Mouse (Mus musculus) testis, adult 2 months (tissue): Measurements from ENCODE around the gene Trim7.

ENCODE experiments used
- CTCF ChIP-seq: fragments of 200-500 bp; IDR thresholded peaks from 2 replicates; pipeline ENCODE4 v1.5.1; 2012; ENCODE audit warnings: low read depth, mild to moderate bottlenecking, inconsistent platforms, low read length, moderate library complexity; ENCODE audit not compliant: control insufficient read depth, insufficient read depth, insufficient replicate concordance
- POLR2A ChIP-seq: fragments of 200-500 bp; IDR thresholded peaks from 2 replicates; pipeline ENCODE4 v1.6.1; 2012; ENCODE audit warnings: low read depth, mild to moderate bottlenecking, inconsistent platforms, low read length, moderate library complexity; ENCODE audit not compliant: control insufficient read depth

DNA sequence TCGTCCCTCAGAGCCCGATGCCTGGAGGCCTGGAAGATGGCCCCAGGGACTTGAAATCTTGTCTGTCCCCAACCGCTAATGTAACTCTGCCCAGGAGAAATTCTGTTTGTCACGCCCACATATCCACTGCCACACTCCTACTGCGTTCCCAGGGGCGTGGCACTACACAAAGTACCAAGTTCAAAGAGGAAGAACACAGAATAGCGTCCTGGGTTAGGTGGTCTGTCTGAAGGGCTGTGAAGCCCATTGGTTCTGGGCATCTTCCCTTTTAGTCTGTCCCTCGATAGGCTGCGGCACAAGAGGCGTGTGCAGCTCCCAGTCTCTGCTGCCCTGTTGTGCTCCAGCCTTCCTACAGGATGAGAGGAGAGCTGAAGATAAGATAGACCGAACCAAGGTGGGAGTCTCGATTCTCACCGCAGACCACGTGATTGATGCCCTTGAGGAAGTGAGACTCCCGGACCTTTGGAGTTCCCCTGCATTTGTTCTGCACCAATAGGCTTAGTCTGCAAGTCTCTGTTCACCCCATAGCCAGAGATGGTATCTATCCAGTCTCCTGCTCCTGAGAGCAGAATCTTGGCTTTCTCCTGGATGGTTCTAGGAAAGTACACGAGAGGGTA, 12.3 kb downstream of the Trim7 start:
- TF ChIP-seq POLR2A = peak; percentile 60; the same call in 1 of the 2 replicates
- no peak for TF ChIP-seq CTCF
